Mouse (Mus musculus): ENCODE data around the gene Pde3a. TPM values are rescaled to one million over a fixed set of nuclear protein-coding genes. Genes with fewer than 3 reads are reported as not detected.

Gene Pde3a
- polyA plus RNA-seq, 1 experiment from 2014 or later: 5.8 TPM

DNA sequence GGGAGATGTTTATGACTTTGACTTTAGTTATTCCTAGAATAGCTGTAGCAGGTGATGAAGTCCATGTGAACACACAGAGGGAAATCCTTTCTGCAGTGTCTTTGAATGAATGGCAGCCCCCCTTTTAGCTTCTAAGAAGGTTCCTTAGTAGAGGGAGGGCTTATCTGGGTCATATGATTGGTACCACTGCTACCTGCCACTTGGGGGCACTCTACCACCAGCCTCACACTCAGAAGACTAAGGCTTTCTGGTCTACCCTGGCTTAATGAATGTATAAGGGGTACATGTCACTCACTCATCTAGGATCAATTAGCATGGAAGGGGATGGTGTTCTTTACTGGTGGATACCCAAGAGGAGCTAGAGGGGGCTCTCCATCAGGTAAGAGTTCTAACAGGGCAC is 250.4 kb downstream of the Pde3a start:
- Histone ChIP-seq H3K4me1 (no peaks in the 10 kb centered on the region), H3K9me3 (replicated peaks) (no peaks in the 10 kb centered on the region), H3K36me3 (peaks cover 8% of the 10 kb centered on the region; the same call in 1 of the 2 replicates)

DNA sequence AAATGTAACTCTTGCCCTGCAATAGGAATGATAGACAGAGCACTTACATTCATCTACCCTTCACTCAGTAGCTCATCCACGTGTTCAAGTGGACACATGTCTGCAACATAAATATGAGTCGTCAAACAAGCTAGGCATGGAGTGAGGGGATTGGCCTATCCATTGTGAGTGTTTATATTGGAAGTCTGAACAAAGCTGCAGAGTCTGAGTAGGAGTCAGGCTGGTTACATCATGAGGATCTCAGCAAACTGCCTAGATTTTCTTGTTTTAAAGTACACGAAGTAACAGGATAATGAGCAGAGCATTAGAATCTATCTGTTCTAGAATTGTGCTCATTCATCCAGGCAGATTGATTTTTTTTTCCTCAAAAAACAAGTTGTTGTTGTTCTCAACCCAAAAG is 252.1 kb downstream of the Pde3a start:
- no peak overlapping the region for H3K4me2 ChIP-seq (replicated peaks)
- H3K36me3 ChIP-seq: peaks cover 8% of the 10 kb centered on the region; the same call in 1 of the 2 replicates
- H3K9me3 ChIP-seq (replicated peaks): no peaks in the 10 kb centered on the region
- no peak overlapping the region for H3K9ac ChIP-seq
- 61% methylated on average over 3 of the region's 3 CpGs for WGBS
- H3K27ac ChIP-seq (replicated peaks): no peak overlapping the region
- no peaks in the 10 kb centered on the region for H3K4me1 ChIP-seq
- H3K27me3 ChIP-seq: no peaks in the 10 kb centered on the region
- H3K4me3 ChIP-seq (replicated peaks): no peak overlapping the region
- no peak for ATAC-seq (ENCODE audit: insufficient number of reproducible peaks, low FRiP score, low TSS enrichment, low read depth)

More for the DNA sequence above, 250.4 kb downstream of the Pde3a start:
- ATAC-seq (ENCODE audit: insufficient number of reproducible peaks, low FRiP score, low TSS enrichment, low read depth): no peak
- H3K27me3 ChIP-seq: no peaks in the 10 kb centered on the region
- no peak overlapping the region for H3K4me2 ChIP-seq (replicated peaks)
- H3K27ac ChIP-seq (replicated peaks): no peak overlapping the region
- H3K4me3 ChIP-seq (replicated peaks): no peak overlapping the region
- no peak overlapping the region for H3K9ac ChIP-seq

GRCm38 (mm10) chr6:141522541-141522940 is 273.5 kb downstream of the Pde3a start:
- Histone ChIP-seq H3K9ac (no peak overlapping the region), H3K4me3 (replicated peaks) (no peak overlapping the region), H3K4me1 (no peaks in the 10 kb centered on the region), H3K27ac (replicated peaks) (no peak overlapping the region), H3K4me2 (replicated peaks) (no peak overlapping the region), H3K27me3 (no peaks in the 10 kb centered on the region), H3K36me3 (no peaks in the 10 kb centered on the region), H3K9me3 (replicated peaks) (no peaks in the 10 kb centered on the region)
- 79% methylated on average over 2 of the region's 2 CpGs for WGBS
- no peak for ATAC-seq (ENCODE audit: insufficient number of reproducible peaks, low FRiP score, low TSS enrichment, low read depth)

DNA sequence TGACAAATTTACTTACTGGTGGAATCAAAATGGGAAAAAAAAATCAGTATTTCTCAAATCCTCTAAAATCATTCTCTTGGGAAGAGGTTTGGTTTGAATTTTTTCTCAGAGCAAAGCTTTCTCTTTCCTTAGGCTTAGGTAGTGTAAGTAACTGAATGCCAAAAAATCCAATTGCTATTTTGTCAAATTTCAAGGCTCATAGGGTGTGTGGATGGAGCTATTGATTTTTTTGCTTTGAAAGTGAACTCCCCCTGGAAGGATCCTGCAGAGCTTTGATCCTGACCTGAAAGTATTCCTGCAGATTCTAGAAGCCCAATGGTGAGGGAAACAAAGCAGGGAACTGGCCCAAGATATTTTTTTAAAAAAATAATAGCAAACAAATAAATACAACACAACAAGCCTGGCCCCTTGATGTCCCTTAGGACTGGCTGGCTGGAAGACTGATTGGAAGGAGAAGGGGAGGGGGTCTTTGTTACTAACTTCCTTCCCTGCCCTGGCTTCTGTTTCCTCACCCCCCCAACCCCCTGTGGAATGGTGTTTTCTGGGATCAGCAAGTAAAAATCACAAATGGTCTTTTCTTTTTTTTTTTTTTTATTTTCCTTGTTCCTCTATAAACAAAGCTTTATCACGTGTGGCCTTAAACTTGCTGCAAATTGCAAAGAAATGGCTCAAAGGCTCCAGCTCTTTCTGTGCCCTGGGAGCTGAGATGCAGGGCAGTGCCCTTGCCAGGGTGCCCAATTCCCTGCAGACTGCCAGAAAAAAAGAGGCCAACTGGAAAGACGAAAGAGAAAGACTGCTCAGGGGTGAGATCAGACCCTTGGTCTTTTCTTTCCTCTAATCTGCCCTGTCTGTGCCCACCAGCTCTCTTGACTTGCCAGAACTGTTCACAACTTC is 274.9 kb downstream of the Pde3a start, which contains the start of gene Slco1c1:
TSS of gene Slco1c1 (plus strand) at position 622 of the 894 bp plus-strand sequence.
- WGBS: 54% methylated on average over 2 of the region's 2 CpGs
- H3K36me3 ChIP-seq: no peaks in the 10 kb centered on the region
- no peak within 1 kb of the TSS for H3K9ac ChIP-seq
- H3K4me1 ChIP-seq: no peaks in the 10 kb centered on the region
- H3K4me2 ChIP-seq (replicated peaks): no peak within 1 kb of the TSS
- no peak within 1 kb of the TSS for H3K27ac ChIP-seq (replicated peaks)
- no peak for ATAC-seq (ENCODE audit: insufficient number of reproducible peaks, low FRiP score, low TSS enrichment, low read depth)
- no peaks in the 10 kb centered on the region for H3K9me3 ChIP-seq (replicated peaks)
- H3K27me3 ChIP-seq: no peaks in the 10 kb centered on the region
- H3K4me3 ChIP-seq (replicated peaks): no peak within 1 kb of the TSS

DNA sequence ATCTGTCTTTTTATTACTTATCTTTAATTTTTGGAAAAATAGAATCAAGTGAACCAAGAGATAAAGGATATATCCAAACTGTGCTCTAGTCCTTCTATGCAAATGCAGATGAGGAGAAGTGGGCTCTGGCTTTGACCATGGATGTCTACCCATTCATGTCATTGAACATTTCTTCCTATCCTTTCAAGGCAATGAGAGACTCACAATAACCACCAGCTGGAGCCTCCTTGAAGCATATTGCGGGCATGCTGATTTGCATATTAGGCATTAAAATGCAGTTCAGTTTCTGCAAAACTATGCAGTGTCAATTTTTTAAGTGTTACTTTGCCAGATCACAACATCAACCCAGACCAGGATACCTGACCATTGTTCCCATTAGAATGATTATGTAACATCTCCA is 276.7 kb downstream of the Pde3a start:
- no peak for ATAC-seq (ENCODE audit: insufficient number of reproducible peaks, low FRiP score, low TSS enrichment, low read depth)
- Histone ChIP-seq H3K27ac (replicated peaks) (no peak overlapping the region), H3K4me2 (replicated peaks) (no peak overlapping the region), H3K36me3 (no peaks in the 10 kb centered on the region), H3K4me3 (replicated peaks) (no peak overlapping the region), H3K27me3 (no peaks in the 10 kb centered on the region), H3K9me3 (replicated peaks) (no peaks in the 10 kb centered on the region), H3K4me1 (no peaks in the 10 kb centered on the region), H3K9ac (no peak overlapping the region)
- WGBS: 86% methylated on average over 1 of the region's 1 CpGs

GRCm38 (mm10) chr6:141530865-141531264 is 281.8 kb downstream of the Pde3a start:
- Histone ChIP-seq H3K9ac (no peak overlapping the region), H3K27me3 (no peaks in the 10 kb centered on the region), H3K4me1 (no peaks in the 10 kb centered on the region), H3K27ac (replicated peaks) (no peak overlapping the region), H3K4me2 (replicated peaks) (no peak overlapping the region), H3K9me3 (replicated peaks) (no peaks in the 10 kb centered on the region), H3K4me3 (replicated peaks) (no peak overlapping the region), H3K36me3 (no peaks in the 10 kb centered on the region)
- no peak for ATAC-seq (ENCODE audit: insufficient number of reproducible peaks, low FRiP score, low TSS enrichment, low read depth)
- WGBS: 65% methylated on average over 6 of the region's 6 CpGs

GRCm38 (mm10) chr6:141537298-141537697 is 288.2 kb downstream of the Pde3a start:
- Histone ChIP-seq H3K9me3 (replicated peaks) (no peaks in the 10 kb centered on the region), H3K27me3 (peaks cover 4% of the 10 kb centered on the region; the same call in 1 of the 2 replicates), H3K27ac (replicated peaks) (no peak overlapping the region), H3K4me3 (replicated peaks) (no peak overlapping the region), H3K4me1 (0 out of 2 replicates have a peak, but pooled peaks cover 5% of the 10 kb centered on the region), H3K36me3 (no peaks in the 10 kb centered on the region), H3K9ac (no peak overlapping the region), H3K4me2 (replicated peaks) (no peak overlapping the region)
- ATAC-seq (ENCODE audit: insufficient number of reproducible peaks, low FRiP score, low TSS enrichment, low read depth): no peak
- 13% methylated on average over 3 of the region's 3 CpGs for WGBS

DNA sequence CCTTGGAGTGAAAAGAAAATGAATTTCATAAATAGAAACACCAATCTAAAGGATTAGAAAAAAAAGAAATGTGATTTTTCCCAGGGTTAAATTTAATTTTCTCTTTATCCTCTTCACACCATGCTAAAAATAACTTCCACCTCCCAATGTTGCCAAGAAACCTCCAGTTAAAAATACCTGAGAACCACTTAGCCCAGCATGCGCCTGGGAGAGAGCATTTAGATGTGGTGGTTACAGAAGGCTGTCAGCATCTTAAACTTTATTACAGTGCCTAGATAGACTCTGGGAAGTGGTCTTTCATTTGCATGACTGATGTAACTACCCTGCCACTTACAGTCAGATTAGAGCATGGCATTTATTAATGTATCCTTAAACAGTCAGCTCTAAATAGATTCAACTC is 292.1 kb downstream of the Pde3a start:
- no peak for ATAC-seq (ENCODE audit: insufficient number of reproducible peaks, low FRiP score, low TSS enrichment, low read depth)
- Histone ChIP-seq H3K4me2 (replicated peaks) (no peak overlapping the region), H3K27ac (replicated peaks) (no peak overlapping the region), H3K4me3 (replicated peaks) (no peak overlapping the region), H3K27me3 (peaks cover 4% of the 10 kb centered on the region; the same call in 1 of the 2 replicates), H3K9me3 (replicated peaks) (no peaks in the 10 kb centered on the region), H3K4me1 (0 out of 2 replicates have a peak, but pooled peaks cover 5% of the 10 kb centered on the region), H3K36me3 (no peaks in the 10 kb centered on the region), H3K9ac (no peak overlapping the region)
- WGBS: 74% methylated on average over 1 of the region's 1 CpGs

GRCm38 (mm10) chr6:141543344-141543743 is 294.3 kb downstream of the Pde3a start:
- Histone ChIP-seq H3K9ac (no peak overlapping the region), H3K4me2 (replicated peaks) (no peak overlapping the region), H3K4me1 (no peaks in the 10 kb centered on the region), H3K9me3 (replicated peaks) (no peaks in the 10 kb centered on the region), H3K27ac (replicated peaks) (no peak overlapping the region), H3K27me3 (peaks cover 4% of the 10 kb centered on the region; the same call in 1 of the 2 replicates), H3K4me3 (replicated peaks) (no peak overlapping the region), H3K36me3 (no peaks in the 10 kb centered on the region)
- 49% methylated on average over 7 of the region's 7 CpGs for WGBS
- no peak for ATAC-seq (ENCODE audit: insufficient number of reproducible peaks, low FRiP score, low TSS enrichment, low read depth)
